Mouse (Mus musculus): ENCODE measurements at regions not wholly inside any gene's neighbourhood (a gene's known extent, or its start where the extent isn't known, plus 50 kb on each side); places are given as distances from the start of the nearest gene placed in this dataset.
A peak's percentile ranks its signal among the peaks of the same experiment; 100 is the strongest.

- H3K36me3 ChIP-seq, result no peaks in the 10 kb centered on the region
- H3K4me3 ChIP-seq (replicated peaks), result no peak overlapping the region
- H3K9ac ChIP-seq, result no peak overlapping the region
- H3K27ac ChIP-seq, result no peak overlapping the region
- H3K27me3 ChIP-seq, result peaks cover 2% of the 10 kb centered on the region; the same call in 1 of the 2 replicates
- WGBS (ENCODE audit: insufficient replicate concordance), result 60% methylated on average over 7 of the region's 7 CpGs
- H3K4me1 ChIP-seq (replicated peaks), result peaks cover 17% of the 10 kb centered on the region
- H3K4me2 ChIP-seq, result no peak overlapping the region
- no peaks in the 10 kb centered on the region for H3K9me3 ChIP-seq (replicated peaks)
- DNase-seq (no peak), ATAC-seq (ENCODE audit: low read depth) (no peak)
Observed at GRCm38 (mm10) chr9:31993631-31994601, 80.7 kb upstream of the Barx2 start.

GRCm38 (mm10) chr9:31995101-31995500, 81.8 kb upstream of the Barx2 start:
- no peak for DNase-seq
- no peak for ATAC-seq (ENCODE audit: low read depth)
- Histone ChIP-seq H3K9me3 (replicated peaks) (no peaks in the 10 kb centered on the region), H3K4me1 (replicated peaks) (peaks cover 17% of the 10 kb centered on the region), H3K9ac (no peak overlapping the region), H3K27ac (no peak overlapping the region), H3K4me3 (replicated peaks) (no peak overlapping the region), H3K36me3 (no peaks in the 10 kb centered on the region), H3K27me3 (peaks cover 2% of the 10 kb centered on the region; the same call in 1 of the 2 replicates), H3K4me2 (no peak overlapping the region)
- WGBS (ENCODE audit: insufficient replicate concordance), result 60% methylated on average over 3 of the region's 3 CpGs

- peaks cover 17% of the 10 kb centered on the region for H3K4me1 ChIP-seq (replicated peaks)
- H3K9ac ChIP-seq, result no peak overlapping the region
- no peak overlapping the region for H3K4me3 ChIP-seq (replicated peaks)
- WGBS (ENCODE audit: insufficient replicate concordance), result 14% methylated on average over 4 of the region's 4 CpGs
- no peak overlapping the region for H3K4me2 ChIP-seq
- ATAC-seq (ENCODE audit: low read depth), result 0 out of 2 replicates have a peak, but pooled peaks have one; percentile 35
- DNase-seq, result no peak
- no peaks in the 10 kb centered on the region for H3K9me3 ChIP-seq (replicated peaks)
- H3K27ac ChIP-seq, result no peak overlapping the region
- no peaks in the 10 kb centered on the region for H3K36me3 ChIP-seq
- H3K27me3 ChIP-seq, result peaks cover 2% of the 10 kb centered on the region; the same call in 1 of the 2 replicates
Observed at GRCm38 (mm10) chr9:31995700-31996099, 82.4 kb upstream of the Barx2 start.

GRCm38 (mm10) chr9:31996466-31997177, 83.4 kb upstream of the Barx2 start:
- peaks cover 17% of the 10 kb centered on the region for H3K4me1 ChIP-seq (replicated peaks)
- peak overlapping the region; percentile 34; the same call in 1 of the 2 replicates for H3K27ac ChIP-seq
- H3K36me3 ChIP-seq, result no peaks in the 10 kb centered on the region
- H3K4me3 ChIP-seq (replicated peaks), result no peak overlapping the region
- no peak overlapping the region for H3K4me2 ChIP-seq
- DNase-seq (no peak), ATAC-seq (ENCODE audit: low read depth) (0 out of 2 replicates have a peak, but pooled peaks have one; percentile 43)
- H3K27me3 ChIP-seq, result peaks cover 2% of the 10 kb centered on the region; the same call in 1 of the 2 replicates
- no peaks in the 10 kb centered on the region for H3K9me3 ChIP-seq (replicated peaks)
- H3K9ac ChIP-seq, result no peak overlapping the region
- 41% methylated on average over 7 of the region's 7 CpGs for whole genome bisulfite sequencing (ENCODE audit: insufficient replicate concordance)

- ATAC-seq (ENCODE audit: low read depth), result no peak; the same call in 1 of the 2 replicates
- peak; percentile 5 for DNase-seq
- H3K9ac ChIP-seq, result no peak overlapping the region
- 24% methylated on average over 25 of the region's 25 CpGs for WGBS (ENCODE audit: insufficient replicate concordance)
- 0 out of 2 replicates have a peak overlapping the region, but pooled peaks have one; percentile 17 for H3K4me2 ChIP-seq
- H3K4me3 ChIP-seq (replicated peaks), result no peak overlapping the region
- no peak overlapping the region for H3K27ac ChIP-seq
- H3K36me3 ChIP-seq, result no peaks in the 10 kb centered on the region
- no peaks in the 10 kb centered on the region for H3K9me3 ChIP-seq (replicated peaks)
- H3K27me3 ChIP-seq, result peaks cover 2% of the 10 kb centered on the region; the same call in 1 of the 2 replicates
- peaks cover 17% of the 10 kb centered on the region for H3K4me1 ChIP-seq (replicated peaks)
Observed at GRCm38 (mm10) chr9:31997178-31998097, 84.2 kb upstream of the Barx2 start.

- H3K4me2 ChIP-seq, result no peak overlapping the region
- no peaks in the 10 kb centered on the region for H3K36me3 ChIP-seq
- no peaks in the 10 kb centered on the region for H3K9me3 ChIP-seq (replicated peaks)
- no peak overlapping the region for H3K4me3 ChIP-seq (replicated peaks)
- H3K27ac ChIP-seq, result no peak overlapping the region
- WGBS (ENCODE audit: insufficient replicate concordance), result 45% methylated on average over 4 of the region's 4 CpGs
- no peak overlapping the region for H3K9ac ChIP-seq
- ATAC-seq (ENCODE audit: low read depth) (no peak), DNase-seq (no peak)
- H3K4me1 ChIP-seq (replicated peaks), result peaks cover 17% of the 10 kb centered on the region
- H3K27me3 ChIP-seq, result peaks cover 2% of the 10 kb centered on the region; the same call in 1 of the 2 replicates
Observed at GRCm38 (mm10) chr9:31998488-31999280, 85.4 kb upstream of the Barx2 start.

- DNase-seq, result no peak
- WGBS (ENCODE audit: insufficient replicate concordance), result 44% methylated on average over 1 of the region's 1 CpGs
Observed at GRCm38 (mm10) chr9:31999760-32000159, 86.5 kb upstream of the Barx2 start.

GRCm38 (mm10) chr9:32002924-32003323, 89.7 kb upstream of the Barx2 start:
- H3K4me3 ChIP-seq (replicated peaks), result no peak overlapping the region
- H3K27ac ChIP-seq, result no peak overlapping the region
- H3K4me2 ChIP-seq, result no peak overlapping the region
- H3K4me1 ChIP-seq (replicated peaks), result peaks cover 4% of the 10 kb centered on the region; the same call in 1 of the 2 replicates
- H3K9me3 ChIP-seq (replicated peaks), result no peaks in the 10 kb centered on the region
- WGBS (ENCODE audit: insufficient replicate concordance), result 41% methylated on average over 4 of the region's 4 CpGs
- DNase-seq (no peak), ATAC-seq (ENCODE audit: low read depth) (no peak)
- H3K27me3 ChIP-seq, result peaks cover 2% of the 10 kb centered on the region; the same call in 1 of the 2 replicates
- H3K36me3 ChIP-seq, result no peaks in the 10 kb centered on the region
- H3K9ac ChIP-seq, result no peak overlapping the region

More at GRCm38 (mm10) chr9:31999760-32000159, 86.5 kb upstream of the Barx2 start:
- Histone ChIP-seq H3K9me3 (replicated peaks) (no peaks in the 10 kb centered on the region), H3K27ac (no peak overlapping the region), H3K4me2 (no peak overlapping the region), H3K4me3 (replicated peaks) (no peak overlapping the region), H3K9ac (no peak overlapping the region), H3K4me1 (replicated peaks) (peaks cover 16% of the 10 kb centered on the region), H3K36me3 (no peaks in the 10 kb centered on the region), H3K27me3 (peaks cover 2% of the 10 kb centered on the region; the same call in 1 of the 2 replicates)
- ATAC-seq (ENCODE audit: low read depth), result no peak

GRCm38 (mm10) chr9:32003730-32004129, 90.5 kb upstream of the Barx2 start:
- Histone ChIP-seq H3K4me1 (replicated peaks) (0 out of 2 replicates have a peak, but pooled peaks cover 2% of the 10 kb centered on the region), H3K27ac (no peak overlapping the region), H3K4me2 (no peak overlapping the region), H3K36me3 (no peaks in the 10 kb centered on the region), H3K9me3 (replicated peaks) (no peaks in the 10 kb centered on the region), H3K4me3 (replicated peaks) (no peak overlapping the region), H3K27me3 (no peaks in the 10 kb centered on the region), H3K9ac (no peak overlapping the region)
- DNase-seq, result no peak
- no peak for ATAC-seq (ENCODE audit: low read depth)
- 64% methylated on average over 7 of the region's 7 CpGs for WGBS (ENCODE audit: insufficient replicate concordance)

GRCm38 (mm10) chr9:32005348-32005747, 92.1 kb upstream of the Barx2 start:
- H3K9me3 ChIP-seq (replicated peaks), result no peaks in the 10 kb centered on the region
- DNase-seq (no peak), ATAC-seq (ENCODE audit: low read depth) (0 out of 2 replicates have a peak, but pooled peaks have one; percentile 47)
- WGBS (ENCODE audit: insufficient replicate concordance), result 61% methylated on average over 9 of the region's 9 CpGs
- H3K27me3 ChIP-seq, result no peaks in the 10 kb centered on the region
- H3K36me3 ChIP-seq, result no peaks in the 10 kb centered on the region
- no peak overlapping the region for H3K9ac ChIP-seq
- H3K4me2 ChIP-seq, result no peak overlapping the region
- H3K27ac ChIP-seq, result no peak overlapping the region
- 0 out of 2 replicates have a peak, but pooled peaks cover 2% of the 10 kb centered on the region for H3K4me1 ChIP-seq (replicated peaks)
- H3K4me3 ChIP-seq (replicated peaks), result no peak overlapping the region
